Mouse (Mus musculus): ENCODE measurements around the gene Zcchc7. TPM values are rescaled to one million over a fixed set of nuclear protein-coding genes. Genes with fewer than 3 reads are reported as not detected.

The Zcchc7 gene
- polyA plus RNA-seq, 1 experiment from 2014 or later, result 58.9 TPM

DNA sequence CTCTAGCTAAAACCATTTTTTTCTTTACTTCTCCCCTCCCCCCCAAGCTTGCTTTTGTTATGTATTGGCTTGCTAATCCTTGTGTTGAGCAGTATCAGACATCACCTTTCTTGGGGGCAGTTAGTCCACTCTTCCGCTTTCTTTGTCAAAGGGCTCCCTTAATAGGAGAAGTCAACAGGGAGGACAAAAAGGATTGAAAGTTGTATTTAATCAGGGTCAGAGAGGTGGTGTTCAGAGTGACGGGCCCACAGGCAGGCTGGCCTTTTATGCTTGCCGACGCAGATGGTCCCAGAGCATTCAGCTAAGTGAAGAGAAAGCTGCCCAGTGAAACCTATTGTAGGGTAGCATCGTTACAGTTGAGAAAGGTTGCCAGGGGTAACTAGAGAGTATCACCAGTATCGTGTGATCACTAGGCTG is 96.2 kb downstream of the Zcchc7 start:
- Histone ChIP-seq H3K4me1 (ENCODE audit: control insufficient read depth, insufficient read depth, low read length) (no peaks in the 10 kb centered on the region), H3K4me2 (replicated peaks; ENCODE audit: low read depth, low read length) (no peak overlapping the region), H3K36me3 (ENCODE audit: control insufficient read depth, insufficient read depth, low read length) (no peaks in the 10 kb centered on the region), H3K9ac (replicated peaks; ENCODE audit: low read depth, low read length) (no peak overlapping the region), H3K4me3 (ENCODE audit: low read depth, low read length) (no peak overlapping the region), H3K9me3 (ENCODE audit: control insufficient read depth, low read depth, low read length) (no peaks in the 10 kb centered on the region), H3K27ac (ENCODE audit: low read length) (no peak overlapping the region), H3K27me3 (ENCODE audit: control insufficient read depth, insufficient read depth, low read length) (no peaks in the 10 kb centered on the region)
- 49% methylated on average over 6 of the region's 6 CpGs for WGBS
- no peak for ATAC-seq (ENCODE audit: insufficient number of reproducible peaks, insufficient read depth, low FRiP score, low read depth)

DNA sequence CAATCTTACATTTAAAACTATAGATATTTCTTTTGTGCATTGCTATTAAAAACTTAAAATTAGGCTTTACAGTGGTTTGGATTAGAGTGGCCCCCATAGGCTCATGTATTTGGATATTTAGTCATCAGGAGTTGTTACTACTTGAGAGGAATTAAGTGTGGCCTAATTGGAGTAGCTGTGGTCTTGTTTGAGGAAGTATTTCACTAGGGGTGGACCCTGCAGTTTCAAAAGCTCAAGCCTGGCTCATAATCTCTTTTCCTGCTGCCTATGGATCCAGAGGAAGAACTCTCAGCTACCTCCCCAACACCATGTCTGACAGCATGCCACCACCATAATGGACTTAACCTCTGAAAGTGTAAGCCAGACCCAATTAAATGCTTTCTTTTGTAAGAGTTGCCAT is 115.9 kb downstream of the Zcchc7 start:
- ATAC-seq (ENCODE audit: insufficient number of reproducible peaks, insufficient read depth, low FRiP score, low read depth), result no peak

DNA sequence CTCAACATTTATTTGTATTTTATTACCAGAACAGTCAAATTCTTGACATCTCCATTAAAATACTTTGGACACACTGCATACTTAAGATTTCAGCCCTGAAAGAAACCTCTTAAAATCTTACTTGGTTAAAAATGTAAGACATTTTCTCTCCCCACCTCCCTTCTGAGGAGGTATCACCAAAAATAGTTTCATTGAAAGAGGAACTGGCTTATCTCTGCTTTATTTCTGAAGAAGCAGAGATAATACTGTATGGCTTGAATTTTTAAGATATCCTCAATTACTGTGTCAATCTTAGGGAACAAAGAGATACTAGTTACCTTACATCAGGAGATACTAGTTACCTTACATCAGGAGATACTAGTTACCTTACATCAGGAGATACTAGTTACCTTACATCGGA is 116.4 kb downstream of the Zcchc7 start:
- 96% methylated on average over 1 of the region's 1 CpGs for WGBS
- Histone ChIP-seq H3K9me3 (ENCODE audit: control insufficient read depth, low read depth, low read length) (no peaks in the 10 kb centered on the region), H3K27ac (ENCODE audit: low read length) (no peak overlapping the region)

More for the DNA sequence above, 115.9 kb downstream of the Zcchc7 start:
- no peak overlapping the region for H3K9ac ChIP-seq (replicated peaks; ENCODE audit: low read depth, low read length)
- H3K27ac ChIP-seq (ENCODE audit: low read length), result no peak overlapping the region
- H3K4me1 ChIP-seq (ENCODE audit: control insufficient read depth, insufficient read depth, low read length), result no peaks in the 10 kb centered on the region
- no peaks in the 10 kb centered on the region for H3K9me3 ChIP-seq (ENCODE audit: control insufficient read depth, low read depth, low read length)
- no peak overlapping the region for H3K4me2 ChIP-seq (replicated peaks; ENCODE audit: low read depth, low read length)
- no peak overlapping the region for H3K4me3 ChIP-seq (ENCODE audit: low read depth, low read length)
- no peaks in the 10 kb centered on the region for H3K27me3 ChIP-seq (ENCODE audit: control insufficient read depth, insufficient read depth, low read length)
- no peaks in the 10 kb centered on the region for H3K36me3 ChIP-seq (ENCODE audit: control insufficient read depth, insufficient read depth, low read length)

DNA sequence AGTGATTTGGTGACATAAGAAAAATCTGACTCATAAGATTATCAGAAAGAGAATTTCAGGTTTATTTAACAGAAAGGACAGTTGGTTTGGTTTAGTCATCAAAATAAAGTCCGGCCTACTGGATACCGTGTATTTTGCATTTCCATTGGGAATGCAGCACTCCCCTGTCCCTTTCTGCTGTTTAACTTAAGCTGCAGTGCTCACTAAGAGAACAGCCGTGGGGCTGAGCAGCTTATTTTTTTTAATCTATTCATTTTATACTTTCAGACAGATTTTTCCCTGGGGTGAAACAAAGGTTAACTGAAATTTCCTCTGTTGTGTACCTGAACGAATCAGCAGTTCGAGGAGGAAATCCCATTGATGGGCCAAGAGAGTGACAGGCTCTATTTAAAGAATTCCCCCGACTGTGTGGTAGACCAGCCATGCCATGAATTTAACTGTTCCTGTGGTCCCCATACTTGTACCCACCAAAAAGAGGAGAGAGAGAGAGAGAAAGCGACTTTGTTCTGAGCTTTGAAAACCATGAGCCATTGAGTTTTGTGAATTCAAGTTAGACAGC is 124.5 kb downstream of the Zcchc7 start:
- WGBS, result 40% methylated on average over 7 of the region's 7 CpGs
- no peak overlapping the region for H3K9ac ChIP-seq (replicated peaks; ENCODE audit: low read depth, low read length)
- no peak for ATAC-seq (ENCODE audit: insufficient number of reproducible peaks, insufficient read depth, low FRiP score, low read depth)
- H3K4me2 ChIP-seq (replicated peaks; ENCODE audit: low read depth, low read length), result no peak overlapping the region
- no peaks in the 10 kb centered on the region for H3K27me3 ChIP-seq (ENCODE audit: control insufficient read depth, insufficient read depth, low read length)
- no peak overlapping the region for H3K27ac ChIP-seq (ENCODE audit: low read length)
- no peaks in the 10 kb centered on the region for H3K36me3 ChIP-seq (ENCODE audit: control insufficient read depth, insufficient read depth, low read length)
- H3K4me1 ChIP-seq (ENCODE audit: control insufficient read depth, insufficient read depth, low read length), result 0 out of 2 replicates have a peak, but pooled peaks cover 3% of the 10 kb centered on the region
- no peaks in the 10 kb centered on the region for H3K9me3 ChIP-seq (ENCODE audit: control insufficient read depth, low read depth, low read length)
- no peak overlapping the region for H3K4me3 ChIP-seq (ENCODE audit: low read depth, low read length)

More for the DNA sequence above, 116.4 kb downstream of the Zcchc7 start:
- no peaks in the 10 kb centered on the region for H3K27me3 ChIP-seq (ENCODE audit: control insufficient read depth, insufficient read depth, low read length)
- no peaks in the 10 kb centered on the region for H3K36me3 ChIP-seq (ENCODE audit: control insufficient read depth, insufficient read depth, low read length)
- H3K4me2 ChIP-seq (replicated peaks; ENCODE audit: low read depth, low read length), result no peak overlapping the region
- H3K4me3 ChIP-seq (ENCODE audit: low read depth, low read length), result no peak overlapping the region
- no peaks in the 10 kb centered on the region for H3K4me1 ChIP-seq (ENCODE audit: control insufficient read depth, insufficient read depth, low read length)
- H3K9ac ChIP-seq (replicated peaks; ENCODE audit: low read depth, low read length), result no peak overlapping the region
- no peak for ATAC-seq (ENCODE audit: insufficient number of reproducible peaks, insufficient read depth, low FRiP score, low read depth)

DNA sequence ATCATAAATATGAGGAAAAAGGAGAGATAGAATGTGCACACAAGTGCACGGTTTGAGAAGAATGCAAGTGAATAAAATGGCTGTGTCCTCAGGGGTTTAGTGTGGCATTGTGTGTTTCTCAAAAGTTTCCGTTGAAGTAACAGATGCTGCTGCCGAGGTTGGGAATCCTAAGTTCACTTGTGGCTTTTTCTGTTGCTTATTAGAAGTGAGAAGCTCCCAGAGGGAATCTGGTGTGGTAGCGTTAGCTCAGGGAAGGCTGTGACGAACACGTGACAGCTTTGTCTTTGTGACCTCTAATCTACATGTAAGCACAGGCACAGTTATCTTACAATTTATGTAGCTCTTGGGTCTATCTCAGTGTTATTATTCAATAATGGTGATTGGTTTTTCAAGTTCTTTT is 130.5 kb downstream of the Zcchc7 start:
- 82% methylated on average over 6 of the region's 6 CpGs for WGBS
- no peak overlapping the region for H3K27ac ChIP-seq (ENCODE audit: low read length)
- H3K4me2 ChIP-seq (replicated peaks; ENCODE audit: low read depth, low read length), result no peak overlapping the region
- H3K4me3 ChIP-seq (ENCODE audit: low read depth, low read length), result no peak overlapping the region
- no peak for ATAC-seq (ENCODE audit: insufficient number of reproducible peaks, insufficient read depth, low FRiP score, low read depth)
- H3K9me3 ChIP-seq (ENCODE audit: control insufficient read depth, low read depth, low read length), result no peaks in the 10 kb centered on the region
- H3K9ac ChIP-seq (replicated peaks; ENCODE audit: low read depth, low read length), result no peak overlapping the region
- no peaks in the 10 kb centered on the region for H3K4me1 ChIP-seq (ENCODE audit: control insufficient read depth, insufficient read depth, low read length)
- no peaks in the 10 kb centered on the region for H3K36me3 ChIP-seq (ENCODE audit: control insufficient read depth, insufficient read depth, low read length)
- H3K27me3 ChIP-seq (ENCODE audit: control insufficient read depth, insufficient read depth, low read length), result no peaks in the 10 kb centered on the region

DNA sequence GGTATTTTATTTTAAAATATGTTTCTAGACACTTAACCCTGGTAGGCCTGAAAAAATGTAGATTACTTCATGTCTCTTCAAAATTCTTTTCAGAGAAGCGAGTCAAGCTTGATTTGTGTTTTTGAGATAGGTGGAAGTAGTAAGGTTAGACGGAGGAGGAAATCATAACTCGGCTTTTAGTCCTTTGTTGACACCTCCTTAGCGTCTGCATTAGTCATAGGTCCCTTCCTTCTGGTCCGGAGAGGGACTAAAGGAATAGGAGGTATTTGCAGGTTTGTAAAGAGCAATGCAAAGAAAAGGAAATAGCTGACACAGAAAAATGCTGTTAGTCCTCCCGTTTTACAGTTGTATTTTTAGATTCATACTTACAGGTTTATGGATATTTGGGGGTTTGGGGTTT is 135.7 kb downstream of the Zcchc7 start:
- WGBS, result 47% methylated on average over 6 of the region's 6 CpGs

DNA sequence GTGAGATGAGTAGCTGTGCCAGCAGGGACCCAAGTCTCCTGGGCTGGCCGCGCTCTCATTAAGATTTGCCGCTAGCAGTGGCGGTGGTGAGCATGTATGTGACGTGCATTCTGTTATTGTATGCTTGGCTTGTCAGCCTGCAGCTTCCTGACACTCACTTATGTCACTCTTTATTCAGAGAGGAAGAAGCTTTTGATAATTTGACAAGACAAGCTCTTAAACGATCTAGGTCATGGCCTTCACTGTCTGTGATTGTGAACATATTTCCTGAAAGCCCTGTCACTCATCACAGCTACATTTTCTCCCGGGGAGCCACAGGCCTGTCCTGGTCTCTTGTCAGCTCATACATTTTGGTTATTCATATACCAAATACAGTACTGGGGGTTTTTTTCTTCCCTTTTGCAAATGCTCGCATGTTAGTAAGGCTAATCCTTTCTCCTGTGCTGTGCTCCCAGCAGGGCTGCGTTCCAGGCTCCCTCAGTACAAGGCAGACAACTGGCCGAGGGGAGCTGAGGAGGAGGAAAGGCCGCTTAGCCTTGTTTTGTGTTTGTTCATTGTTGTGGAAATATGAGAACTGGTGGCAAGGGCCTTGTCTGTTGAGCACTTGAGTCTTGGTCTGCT is 150.1 kb downstream of the Zcchc7 start:
- ATAC-seq (ENCODE audit: insufficient number of reproducible peaks, insufficient read depth, low FRiP score, low read depth), result no peak
- WGBS, result 49% methylated on average over 11 of the region's 11 CpGs
- Histone ChIP-seq H3K4me2 (replicated peaks; ENCODE audit: low read depth, low read length) (no peak overlapping the region), H3K9me3 (ENCODE audit: control insufficient read depth, low read depth, low read length) (no peaks in the 10 kb centered on the region), H3K27ac (ENCODE audit: low read length) (no peak overlapping the region), H3K36me3 (ENCODE audit: control insufficient read depth, insufficient read depth, low read length) (no peaks in the 10 kb centered on the region), H3K9ac (replicated peaks; ENCODE audit: low read depth, low read length) (no peak overlapping the region), H3K4me1 (ENCODE audit: control insufficient read depth, insufficient read depth, low read length) (no peaks in the 10 kb centered on the region), H3K4me3 (ENCODE audit: low read depth, low read length) (no peak overlapping the region), H3K27me3 (ENCODE audit: control insufficient read depth, insufficient read depth, low read length) (no peaks in the 10 kb centered on the region)

More for the DNA sequence above, 135.7 kb downstream of the Zcchc7 start:
- no peak overlapping the region for H3K27ac ChIP-seq (ENCODE audit: low read length)
- ATAC-seq (ENCODE audit: insufficient number of reproducible peaks, insufficient read depth, low FRiP score, low read depth), result no peak
- H3K4me1 ChIP-seq (ENCODE audit: control insufficient read depth, insufficient read depth, low read length), result no peaks in the 10 kb centered on the region
- H3K4me2 ChIP-seq (replicated peaks; ENCODE audit: low read depth, low read length), result no peak overlapping the region
- H3K9me3 ChIP-seq (ENCODE audit: control insufficient read depth, low read depth, low read length), result no peaks in the 10 kb centered on the region
- peaks cover 3% of the 10 kb centered on the region; the same call in 1 of the 2 replicates for H3K36me3 ChIP-seq (ENCODE audit: control insufficient read depth, insufficient read depth, low read length)
- H3K9ac ChIP-seq (replicated peaks; ENCODE audit: low read depth, low read length), result no peak overlapping the region
- H3K27me3 ChIP-seq (ENCODE audit: control insufficient read depth, insufficient read depth, low read length), result no peaks in the 10 kb centered on the region
- H3K4me3 ChIP-seq (ENCODE audit: low read depth, low read length), result no peak overlapping the region

DNA sequence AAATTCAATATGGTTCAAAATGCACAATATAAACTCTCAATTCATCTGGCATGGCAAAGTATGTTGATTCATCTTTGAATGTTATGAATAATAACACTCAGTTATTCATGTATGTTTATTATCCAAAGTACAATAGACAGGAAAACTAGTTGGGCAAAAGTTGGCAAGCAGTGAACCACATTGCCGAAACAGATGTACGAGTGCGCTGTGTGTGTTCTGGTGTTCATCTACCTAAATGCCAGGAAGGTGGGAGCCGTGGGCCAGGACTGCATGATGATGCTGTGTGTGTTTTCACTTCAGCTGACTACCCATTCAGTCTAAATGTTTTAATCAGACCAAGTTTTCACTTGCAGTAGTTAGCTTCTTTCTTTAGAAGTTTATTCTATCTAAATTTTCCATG is 150.7 kb downstream of the Zcchc7 start:
- Histone ChIP-seq H3K9ac (replicated peaks; ENCODE audit: low read depth, low read length) (no peak overlapping the region), H3K9me3 (ENCODE audit: control insufficient read depth, low read depth, low read length) (no peaks in the 10 kb centered on the region), H3K4me2 (replicated peaks; ENCODE audit: low read depth, low read length) (no peak overlapping the region), H3K4me1 (ENCODE audit: control insufficient read depth, insufficient read depth, low read length) (no peaks in the 10 kb centered on the region), H3K36me3 (ENCODE audit: control insufficient read depth, insufficient read depth, low read length) (no peaks in the 10 kb centered on the region), H3K4me3 (ENCODE audit: low read depth, low read length) (no peak overlapping the region), H3K27me3 (ENCODE audit: control insufficient read depth, insufficient read depth, low read length) (no peaks in the 10 kb centered on the region), H3K27ac (ENCODE audit: low read length) (no peak overlapping the region)
- ATAC-seq (ENCODE audit: insufficient number of reproducible peaks, insufficient read depth, low FRiP score, low read depth), result no peak
- 79% methylated on average over 4 of the region's 4 CpGs for WGBS

DNA sequence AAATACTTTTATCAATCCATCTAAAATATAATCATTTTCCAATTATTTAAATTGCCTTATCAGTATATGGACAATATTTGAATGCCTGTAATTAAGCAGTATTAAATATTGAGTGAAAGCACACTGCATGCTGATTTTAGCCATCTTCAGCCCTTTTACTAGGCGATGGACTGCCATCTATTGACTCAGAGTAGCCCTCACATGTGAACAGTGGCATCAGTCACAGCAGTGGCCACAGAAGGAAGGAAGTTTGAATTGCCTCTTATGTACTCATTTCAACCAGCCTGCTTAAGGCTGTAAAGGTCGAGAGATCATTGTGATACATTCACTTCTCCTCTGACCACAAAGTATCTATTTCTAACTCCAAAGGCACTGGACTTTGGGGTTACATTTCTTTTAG is 154.4 kb downstream of the Zcchc7 start:
- Histone ChIP-seq H3K27ac (ENCODE audit: low read length) (no peak overlapping the region), H3K36me3 (ENCODE audit: control insufficient read depth, insufficient read depth, low read length) (no peaks in the 10 kb centered on the region), H3K4me3 (ENCODE audit: low read depth, low read length) (no peak overlapping the region), H3K9me3 (ENCODE audit: control insufficient read depth, low read depth, low read length) (no peaks in the 10 kb centered on the region), H3K27me3 (ENCODE audit: control insufficient read depth, insufficient read depth, low read length) (no peaks in the 10 kb centered on the region), H3K9ac (replicated peaks; ENCODE audit: low read depth, low read length) (no peak overlapping the region), H3K4me1 (ENCODE audit: control insufficient read depth, insufficient read depth, low read length) (no peaks in the 10 kb centered on the region), H3K4me2 (replicated peaks; ENCODE audit: low read depth, low read length) (no peak overlapping the region)
- 48% methylated on average over 2 of the region's 2 CpGs for WGBS
- ATAC-seq (ENCODE audit: insufficient number of reproducible peaks, insufficient read depth, low FRiP score, low read depth), result no peak
